Mouse (Mus musculus) liver, embryonic 14.5 days (tissue): Measurements from ENCODE around the gene Ipo7. TPM values are rescaled to one million over a fixed set of nuclear protein-coding genes. Genes with fewer than 3 reads are reported as not detected.

ENCODE experiments used
- ATAC-seq: fragments of 200-750 bp; cut with Nextera tagmentation; 2 replicates; pipeline ENCODE4 v1.8.0; 2017; ENCODE audit warnings: moderate number of reproducible peaks, mild to moderate bottlenecking, moderate library complexity; ENCODE audit not compliant: insufficient read depth
- DNase-seq, 3 experiments: peaks; one replicate each; pipeline ENCODE4 v3.0.0-alpha.2; 2012 to 2013; ENCODE audit warnings: low read depth in 3 of 3, low spot score in 3 of 3
- H3K27ac ChIP-seq: fragments of 300-500 bp; sonication (generic); 2 replicates; pipeline ENCODE4 v1.5.1; 2014; ENCODE audit warnings: moderate library complexity, mild to moderate bottlenecking, control low read depth, inconsistent platforms
- H3K27me3 ChIP-seq: fragments of 300-500 bp; sonication (generic); 2 replicates; pipeline ENCODE4 v1.6.1; 2014; ENCODE audit warnings: mild to moderate bottlenecking, low read length, moderate library complexity; ENCODE audit not compliant: control insufficient read depth, insufficient read depth
- H3K36me3 ChIP-seq: fragments of 300-500 bp; sonication (generic); replicated peaks from 2 replicates; pipeline ENCODE4 v1.6.1; 2014; ENCODE audit warnings: low read depth; ENCODE audit not compliant: control insufficient read depth, insufficient read depth
- H3K4me1 ChIP-seq, 2 experiments: fragments of 200-500 bp in 1 of 2; fragments of 300-500 bp in 1 of 2; sonication (generic) in 1 of 2; replicated peaks; 2 replicates each; pipeline ENCODE4 v1.6.1; 2012 to 2014; ENCODE audit warnings: antibody characterized with exemption in 1 of 2, inconsistent platforms in 1 of 2, low read length in 1 of 2; ENCODE audit not compliant: control insufficient read depth in 2 of 2, insufficient read depth in 2 of 2
- H3K4me2 ChIP-seq: fragments of 300-500 bp; sonication (generic); 2 replicates; pipeline ENCODE4 v1.6.1; 2014; ENCODE audit warnings: low read depth, mild to moderate bottlenecking, control low read depth, moderate library complexity
- H3K4me3 ChIP-seq, 2 experiments: fragments of 200-500 bp in 1 of 2; fragments of 300-500 bp in 1 of 2; sonication (generic) in 1 of 2; 2 replicates each; pipeline ENCODE4 v1.5.1; 2012 to 2014; ENCODE audit warnings: low read depth in 2 of 2, low read length in 2 of 2, mild to moderate bottlenecking in 2 of 2, control low read depth in 1 of 2, inconsistent platforms in 1 of 2, moderate library complexity in 1 of 2; ENCODE audit not compliant: insufficient read depth in 1 of 2
- H3K9ac ChIP-seq: fragments of 300-500 bp; sonication (generic); replicated peaks from 2 replicates; pipeline ENCODE4 v1.6.1; 2014; ENCODE audit warnings: mild to moderate bottlenecking, control low read depth, moderate library complexity
- H3K9me3 ChIP-seq: fragments of 300-500 bp; sonication (generic); 2 replicates; pipeline ENCODE4 v1.6.1; 2016; ENCODE audit warnings: low read length, mixed read lengths; ENCODE audit not compliant: control insufficient read depth
- CTCF ChIP-seq: IDR thresholded peaks from 2 replicates; pipeline ENCODE4 v1.5.1; 2016; ENCODE audit warnings: antibody characterized with exemption, low read depth, control low read depth
- EP300 ChIP-seq: IDR thresholded peaks from 2 replicates; pipeline ENCODE4 v1.6.1; 2016; ENCODE audit warnings: antibody characterized with exemption, low read depth
- WGBS: fragments of 180-500 bp; shearing (Covaris S2); extraction: QIAGEN DNeasy Blood & Tissue Kit; methylation state at CpG from one replicate; pipeline ENCODE4 v1.1.7; 2014; ENCODE audit not compliant: insufficient replicate concordance; 5-methylcytosine and 5-hydroxymethylcytosine counted together
- polyA plus RNA-seq, 2 experiments: library from polyadenylated mRNA; depleted of rRNA in 1 of 2; stranded (reverse) in 1 of 2; unstranded in 1 of 2; fragments of >200 nt; fragmentation: Nextera tagmentation in 1 of 2; extraction: Ambion mirVana in 1 of 2; gene quantifications; 2 replicates each; pipeline versions ENCODE4 v1.2.1 to v1.2.3; 2012 to 2014

Gene Ipo7
- polyA plus RNA-seq, 2 experiments = 9.1 to 22.2 TPM

GRCm38 (mm10) chr7:110061752-110062273 lies 43.7 kb downstream of the Ipo7 start:
- Histone ChIP-seq H3K36me3 (peaks cover 10% of the 10 kb centered on the region), H3K9me3 (no peaks in the 10 kb centered on the region)

GRCm38 (mm10) chr7:110063731-110064130 lies 45.7 kb downstream of the Ipo7 start:
- no peaks in the 10 kb centered on the region for H3K27me3 ChIP-seq
- H3K9ac ChIP-seq = no peak overlapping the region
- no peak for DNase-seq
- TF ChIP-seq CTCF (no peak), EP300 (no peak)
- H3K4me3 ChIP-seq = no peak overlapping the region
- WGBS = 78% methylated on average over 9 of the region's 9 CpGs
- H3K36me3 ChIP-seq = peaks cover under 1% of the 10 kb centered on the region
- no peaks in the 10 kb centered on the region for H3K9me3 ChIP-seq
- H3K4me1 ChIP-seq = peaks cover 16 to 21% of the 10 kb centered on the region in 2 experiments
- ATAC-seq = no peak
- no peak overlapping the region for H3K27ac ChIP-seq
- H3K4me2 ChIP-seq = peak overlapping the region; percentile 71

More at GRCm38 (mm10) chr7:110061752-110062273, 43.7 kb downstream of the Ipo7 start:
- DNase-seq (peak; percentile 78 to 83 (median 81)), ATAC-seq (peak; percentile 80)
- peak overlapping the region; percentile 75 to 77 for H3K4me3 ChIP-seq
- H3K4me1 ChIP-seq = peaks cover 16 to 21% of the 10 kb centered on the region in 2 experiments
- TF ChIP-seq CTCF (no peak), EP300 (no peak)
- WGBS = under 1% methylated on average over 48 of the region's 48 CpGs
- no peaks in the 10 kb centered on the region for H3K27me3 ChIP-seq
- peak overlapping the region; percentile 90 for H3K9ac ChIP-seq
- H3K4me2 ChIP-seq = peak overlapping the region; percentile 71
- peak overlapping the region; percentile 100 for H3K27ac ChIP-seq

DNA sequence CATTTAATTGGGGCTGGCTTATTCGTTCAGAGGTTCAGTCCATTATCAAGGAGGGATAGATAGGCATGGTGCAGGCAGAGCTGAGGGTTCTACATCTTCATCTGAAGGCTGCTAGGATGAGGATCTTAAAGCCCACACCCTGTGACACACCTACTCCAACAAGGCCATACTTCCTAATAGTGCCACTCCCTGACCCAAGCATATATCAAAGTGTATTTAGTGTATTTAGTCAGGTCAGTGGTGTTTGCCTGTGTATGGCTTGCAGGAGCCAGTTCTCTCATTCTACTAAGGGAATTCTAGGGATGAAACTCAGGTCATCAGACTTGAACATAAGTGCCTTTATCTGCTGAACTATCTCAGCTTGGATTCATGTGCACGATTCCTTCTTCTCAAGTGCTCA lies 51.0 kb downstream of the Ipo7 start:
- DNase-seq = no peak
- no peaks in the 10 kb centered on the region for H3K9me3 ChIP-seq
- no peak overlapping the region for H3K9ac ChIP-seq
- no peak overlapping the region for H3K4me3 ChIP-seq
- peaks cover 32% of the 10 kb centered on the region for H3K36me3 ChIP-seq
- ATAC-seq = no peak
- 84% methylated on average over 2 of the region's 2 CpGs for WGBS
- no peak for TF ChIP-seq EP300
- TF ChIP-seq CTCF = no peak
- H3K4me2 ChIP-seq = no peak overlapping the region
- H3K4me1 ChIP-seq = peaks cover 0 to 2% of the 10 kb centered on the region in 2 experiments; a peak in 1 of 4 replicates
- no peak overlapping the region for H3K27ac ChIP-seq
- no peaks in the 10 kb centered on the region for H3K27me3 ChIP-seq

- no peaks in the 10 kb centered on the region for H3K4me1 ChIP-seq
- H3K9me3 ChIP-seq = no peaks in the 10 kb centered on the region
- no peak overlapping the region for H3K4me2 ChIP-seq
- no peak overlapping the region for H3K9ac ChIP-seq
- ATAC-seq (no peak), DNase-seq (no peak)
- H3K27me3 ChIP-seq = no peaks in the 10 kb centered on the region
- H3K36me3 ChIP-seq = peaks cover 73% of the 10 kb centered on the region
- TF ChIP-seq CTCF = no peak
- TF ChIP-seq EP300 = no peak
- 67% methylated on average over 5 of the region's 5 CpGs for WGBS
- H3K27ac ChIP-seq = no peak overlapping the region
- no peak overlapping the region for H3K4me3 ChIP-seq
Observed at GRCm38 (mm10) chr7:110078168-110078567, 60.1 kb downstream of the Ipo7 start.

- DNase-seq (peak in 2 of 3 experiments; percentile 44 to 55), ATAC-seq (no peak)
- Histone ChIP-seq H3K4me3 (no peak overlapping the region), H3K4me1 (peaks cover 0 to 2% of the 10 kb centered on the region in 2 experiments; a peak in 1 of 4 replicates), H3K27ac (no peak overlapping the region), H3K36me3 (peaks cover 66% of the 10 kb centered on the region), H3K27me3 (no peaks in the 10 kb centered on the region), H3K4me2 (no peak overlapping the region), H3K9me3 (no peaks in the 10 kb centered on the region), H3K9ac (no peak overlapping the region)
- 63% methylated on average over 13 of the region's 13 CpGs for WGBS
- peak; percentile 77 for TF ChIP-seq CTCF
- TF ChIP-seq EP300 = no peak
Observed at GRCm38 (mm10) chr7:110083386-110084165, 65.5 kb downstream of the Ipo7 start.
